Mouse (Mus musculus) thymus, postnatal 4 days (tissue): ENCODE measurements at regions not wholly inside any gene's neighbourhood (a gene's known extent, or its start where the extent isn't known, plus 50 kb on each side); places are given as distances from the start of the nearest gene placed in this dataset.

Experiments
- DNase-seq: peaks from one replicate; pipeline ENCODE4 v3.0.0; 2021

DNA sequence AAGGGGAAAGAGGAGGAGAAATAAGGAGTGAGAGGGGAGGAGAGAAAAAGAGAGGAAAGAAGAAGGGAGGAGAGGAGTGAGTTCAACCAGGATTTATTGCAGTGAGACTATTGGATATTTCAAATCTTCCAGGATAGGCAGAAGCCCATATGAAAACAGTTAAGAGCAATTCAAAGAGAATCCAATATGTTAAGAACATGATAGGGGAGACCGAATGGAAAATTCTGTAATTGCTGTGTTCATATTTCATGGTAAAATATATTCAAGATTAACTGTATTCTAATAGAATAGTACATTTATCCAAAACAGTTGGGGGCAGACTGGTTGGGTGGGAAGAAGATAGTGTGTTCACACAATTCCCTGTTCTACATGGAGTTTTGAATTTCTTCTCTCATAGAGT lies 96.3 kb upstream of the Pdzrn3 start:
- DNase-seq: no peak

DNA sequence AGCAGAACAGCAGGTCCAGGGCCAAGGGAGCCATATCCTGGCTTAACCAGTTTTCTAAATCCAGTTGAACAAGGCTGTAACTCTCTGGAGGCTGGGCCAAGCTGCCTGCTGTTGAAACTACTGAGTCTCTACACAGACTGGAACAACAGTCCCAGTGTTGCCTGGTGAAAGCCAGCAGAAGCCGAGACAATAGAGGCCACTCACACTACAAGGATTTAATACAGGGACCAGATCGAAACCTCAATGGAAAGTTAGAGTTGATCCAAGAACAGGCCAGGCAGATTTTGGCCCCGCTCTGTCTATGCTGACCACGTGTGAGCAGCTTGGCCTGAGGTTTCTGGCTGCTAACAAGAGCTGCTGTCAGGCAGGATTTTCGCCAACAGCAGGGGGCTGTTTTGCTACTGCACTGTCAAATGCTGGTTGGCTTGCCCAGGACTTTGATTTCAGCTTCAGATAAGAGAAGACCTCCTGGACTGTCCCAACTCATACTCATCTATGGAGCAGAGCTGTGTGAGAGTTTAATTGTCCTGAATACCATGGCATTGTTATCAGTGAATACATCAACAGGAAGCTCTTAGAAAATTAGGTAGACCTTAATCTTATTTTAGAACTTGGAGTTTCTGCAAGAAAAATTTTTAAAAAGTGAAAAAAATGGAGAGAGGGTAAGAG lies 95.7 kb upstream of the Pdzrn3 start:
- DNase-seq: no peak

DNA sequence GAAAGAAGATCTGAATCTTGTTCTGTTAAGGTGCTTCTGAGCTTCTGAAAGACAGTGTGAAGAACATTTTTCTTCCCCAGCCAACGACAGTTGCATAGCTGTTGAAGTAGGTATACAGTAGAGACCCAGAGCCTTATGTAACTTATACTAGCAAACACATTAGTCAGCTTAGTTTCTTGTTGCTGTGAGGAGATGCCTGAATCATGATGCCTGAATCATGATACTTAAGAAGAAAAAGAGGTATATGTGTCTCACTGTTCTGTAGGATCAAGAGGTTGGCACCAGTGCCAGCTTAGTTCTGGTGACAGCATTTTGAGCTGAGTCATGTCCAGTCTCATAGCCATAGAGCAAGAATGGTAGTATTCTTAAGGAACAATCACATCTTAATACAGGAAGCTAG lies 87.2 kb upstream of the Pdzrn3 start:
- DNase-seq: no peak

DNA sequence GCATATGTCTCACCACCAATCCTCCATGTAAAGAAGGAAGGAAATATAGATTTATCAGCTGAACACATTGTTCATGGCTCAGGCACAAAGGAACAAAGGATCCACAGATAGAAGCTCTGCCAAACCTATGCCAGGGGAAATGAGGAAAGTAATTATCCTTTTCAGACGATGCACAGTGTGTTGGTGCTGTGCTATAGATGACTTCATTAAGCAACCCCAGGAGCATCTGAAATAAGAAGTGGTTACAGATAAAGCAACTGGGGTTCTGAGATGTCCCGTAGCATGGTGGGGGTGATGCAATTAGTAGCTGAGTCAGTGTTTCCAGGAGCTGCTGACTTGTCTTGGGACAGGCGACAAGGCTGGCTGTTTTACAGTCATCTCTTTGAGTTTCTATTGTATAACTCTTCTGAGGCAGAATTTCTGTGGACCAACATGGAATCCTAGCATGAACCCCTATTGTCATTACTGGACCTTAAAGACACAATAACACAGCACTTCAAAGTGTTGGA lies 86.2 kb upstream of the Pdzrn3 start:
- no peak for DNase-seq

DNA sequence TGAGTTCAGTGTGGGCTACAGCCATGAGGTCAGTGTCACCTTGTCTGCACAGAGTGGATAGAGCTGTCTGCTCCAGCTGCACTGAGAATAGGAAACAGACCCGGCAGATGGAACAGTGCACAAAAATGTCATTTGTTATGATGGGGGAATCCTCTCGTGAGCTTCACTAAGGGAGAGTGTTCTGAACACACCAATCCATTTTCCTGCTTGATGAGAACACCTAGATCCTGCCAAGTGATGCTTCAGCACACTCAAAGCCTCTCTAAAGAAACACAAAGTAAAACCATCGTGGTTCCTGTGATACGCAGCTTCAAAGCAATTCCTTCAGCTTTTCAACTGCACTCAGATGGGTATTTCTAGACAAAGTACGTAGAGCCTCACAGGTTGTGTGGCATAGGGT lies 69.0 kb upstream of the Pdzrn3 start:
- DNase-seq: no peak

DNA sequence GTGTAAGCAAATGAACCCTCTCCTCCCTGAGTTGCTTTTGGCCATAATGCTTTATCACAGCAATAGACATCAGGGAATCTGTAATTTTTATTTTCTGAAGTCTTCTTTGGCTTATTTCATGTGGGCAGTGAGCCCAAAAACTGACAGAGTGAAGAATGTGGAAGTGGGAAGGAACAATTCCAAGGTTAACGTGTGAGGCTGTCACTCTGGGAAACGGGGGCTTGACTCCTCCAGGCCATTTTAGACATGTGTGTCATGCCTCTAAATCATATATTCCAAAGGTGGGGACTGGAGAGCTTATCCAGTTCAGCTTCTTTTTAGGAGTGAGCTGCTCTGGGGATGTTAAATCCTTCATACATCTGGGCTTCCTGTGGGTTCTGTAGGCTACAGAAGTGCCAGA lies 68.6 kb upstream of the Pdzrn3 start:
- no peak for DNase-seq

DNA sequence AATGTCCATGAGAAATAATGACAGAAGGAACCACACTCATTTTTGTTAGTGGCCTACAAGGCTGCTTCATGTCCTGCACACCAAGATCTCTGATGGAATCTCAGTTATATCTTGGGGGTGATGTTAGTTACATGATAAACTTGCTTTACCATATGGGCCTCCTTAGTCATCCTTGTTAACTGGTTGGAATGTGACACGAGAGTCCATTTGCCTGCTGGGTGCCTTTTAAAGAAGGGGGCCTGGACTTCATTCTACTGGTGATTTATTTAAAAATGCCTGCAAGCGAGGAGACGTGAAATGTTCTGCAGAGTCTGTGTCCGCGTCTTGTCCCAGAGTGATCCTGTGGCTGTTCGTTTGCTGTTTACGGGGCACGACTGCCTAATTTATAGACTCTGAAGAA lies 55.1 kb upstream of the Pdzrn3 start:
- no peak for DNase-seq

DNA sequence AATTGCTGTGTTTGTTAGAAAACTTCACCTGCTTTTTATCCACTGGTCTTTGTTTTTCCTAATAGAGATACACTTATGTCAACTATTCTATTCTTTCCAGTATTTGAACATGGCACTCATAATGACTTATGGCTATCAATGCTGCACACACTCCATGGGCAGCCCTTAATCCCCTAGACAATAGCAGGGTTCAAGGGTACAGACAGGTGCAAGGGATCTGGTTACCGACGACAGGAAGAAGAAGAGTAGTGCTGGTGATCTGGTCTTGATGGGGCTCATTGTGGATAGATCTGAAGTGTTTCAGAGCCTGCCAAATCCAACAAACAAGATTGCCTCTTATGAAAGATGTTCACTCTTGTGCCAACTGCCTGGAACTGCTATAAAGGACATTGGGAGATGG lies 51.9 kb upstream of the Pdzrn3 start:
- no peak for DNase-seq
